Mouse (Mus musculus) intestine, embryonic 16.5 days (tissue): ENCODE measurements around the gene Pop5. TPM values are rescaled to one million over a fixed set of nuclear protein-coding genes. Genes with fewer than 3 reads are reported as not detected.

Experiments
- ATAC-seq: fragments of 200-750 bp; cut with Nextera tagmentation; 2 replicates; pipeline ENCODE4 v1.8.0; 2017; ENCODE audit warnings: moderate TSS enrichment, moderate library complexity
- H3K27ac ChIP-seq: fragments of 300-500 bp; sonication (generic); 2 replicates; pipeline ENCODE4 v1.5.1; 2014; ENCODE audit warnings: mild to moderate bottlenecking, low read length
- H3K27me3 ChIP-seq: fragments of 300-500 bp; sonication (generic); replicated peaks from 2 replicates; pipeline ENCODE4 v1.6.1; 2014; ENCODE audit warnings: low read length, control low read depth, mixed read lengths; ENCODE audit not compliant: control insufficient read depth, insufficient read depth
- H3K36me3 ChIP-seq: fragments of 300-500 bp; sonication (generic); 2 replicates; pipeline ENCODE4 v1.6.1; 2014; ENCODE audit warnings: low read length, control low read depth; ENCODE audit not compliant: control insufficient read depth, insufficient read depth
- H3K4me1 ChIP-seq: fragments of 300-500 bp; sonication (generic); 2 replicates; pipeline ENCODE4 v1.6.1; 2014; ENCODE audit warnings: low read length, control low read depth, mixed read lengths; ENCODE audit not compliant: control insufficient read depth, insufficient read depth
- H3K4me2 ChIP-seq: fragments of 300-500 bp; sonication (generic); 2 replicates; pipeline ENCODE4 v1.6.1; 2014; ENCODE audit warnings: low read depth, low read length, control low read depth
- H3K4me3 ChIP-seq: fragments of 300-500 bp; sonication (generic); 2 replicates; pipeline ENCODE4 v1.5.1; 2014; ENCODE audit warnings: mild to moderate bottlenecking, low read length
- H3K9ac ChIP-seq: fragments of 300-500 bp; sonication (generic); 2 replicates; pipeline ENCODE4 v1.6.1; 2014; ENCODE audit warnings: low read depth, low read length
- H3K9me3 ChIP-seq: fragments of 300-500 bp; sonication (generic); 2 replicates; pipeline ENCODE4 v1.6.1; 2016; ENCODE audit warnings: low read length, control low read depth; ENCODE audit not compliant: control insufficient read depth
- WGBS: fragments of 180-500 bp; shearing (Covaris S2); extraction: QIAGEN DNeasy Blood & Tissue Kit; methylation state at CpG from one replicate; pipeline ENCODE4 v1.1.7; 2014; 5-methylcytosine and 5-hydroxymethylcytosine counted together
- polyA plus RNA-seq: library from polyadenylated mRNA; unstranded; fragments of >200 nt; fragmentation: Nextera tagmentation; extraction: Ambion mirVana; gene quantifications from 2 replicates; pipeline ENCODE4 v1.2.1, GENCODE M21; 2015

The Pop5 gene
- polyA plus RNA-seq, 1 experiment from 2014 or later = 141 TPM

GRCm38 (mm10) chr5:115256909-115257546, 21.4 kb downstream of the Pop5 start:
- H3K27ac ChIP-seq = no peak overlapping the region
- peaks cover 29% of the 10 kb centered on the region for H3K36me3 ChIP-seq
- ATAC-seq = peak; percentile 53; the same call in 1 of the 2 replicates

GRCm38 (mm10) chr5:115260356-115260755, 24.7 kb downstream of the Pop5 start:
- WGBS = 85% methylated on average over 6 of the region's 6 CpGs
- no peak overlapping the region for H3K4me2 ChIP-seq
- no peaks in the 10 kb centered on the region for H3K9me3 ChIP-seq
- ATAC-seq = no peak
- H3K4me1 ChIP-seq = no peaks in the 10 kb centered on the region
- no peak overlapping the region for H3K27ac ChIP-seq
- no peak overlapping the region for H3K9ac ChIP-seq
- H3K27me3 ChIP-seq = no peaks in the 10 kb centered on the region
- H3K36me3 ChIP-seq = peaks cover 27% of the 10 kb centered on the region
- no peak overlapping the region for H3K4me3 ChIP-seq

More at GRCm38 (mm10) chr5:115256909-115257546, 21.4 kb downstream of the Pop5 start:
- WGBS = 82% methylated on average over 10 of the region's 10 CpGs
- Histone ChIP-seq H3K4me2 (no peak overlapping the region), H3K9me3 (no peaks in the 10 kb centered on the region), H3K27me3 (no peaks in the 10 kb centered on the region), H3K4me1 (no peaks in the 10 kb centered on the region), H3K4me3 (no peak overlapping the region), H3K9ac (no peak overlapping the region)

- ATAC-seq = no peak
- Histone ChIP-seq H3K4me3 (no peak overlapping the region), H3K27ac (no peak overlapping the region), H3K27me3 (no peaks in the 10 kb centered on the region), H3K4me1 (no peaks in the 10 kb centered on the region), H3K9ac (no peak overlapping the region), H3K4me2 (no peak overlapping the region), H3K36me3 (peaks cover 21% of the 10 kb centered on the region), H3K9me3 (no peaks in the 10 kb centered on the region)
- 86% methylated on average over 8 of the region's 8 CpGs for WGBS
These were observed 25.5 kb downstream of the Pop5 start for GRCm38 (mm10) chr5:115261141-115261540.

GRCm38 (mm10) chr5:115261880-115262279, 26.2 kb downstream of the Pop5 start:
- no peak for ATAC-seq
- H3K9ac ChIP-seq = no peak overlapping the region
- no peak overlapping the region for H3K4me3 ChIP-seq
- H3K27ac ChIP-seq = no peak overlapping the region
- H3K27me3 ChIP-seq = no peaks in the 10 kb centered on the region
- H3K36me3 ChIP-seq = peaks cover 15% of the 10 kb centered on the region
- WGBS = 57% methylated on average over 1 of the region's 1 CpGs
- H3K9me3 ChIP-seq = no peaks in the 10 kb centered on the region
- H3K4me2 ChIP-seq = no peak overlapping the region
- peaks cover 4% of the 10 kb centered on the region; the same call in 1 of the 2 replicates for H3K4me1 ChIP-seq

GRCm38 (mm10) chr5:115262502-115263291, 27.1 kb downstream of the Pop5 start:
- H3K9ac ChIP-seq = no peak overlapping the region
- no peak overlapping the region for H3K27ac ChIP-seq
- no peaks in the 10 kb centered on the region for H3K9me3 ChIP-seq
- H3K36me3 ChIP-seq = peaks cover 9% of the 10 kb centered on the region
- H3K27me3 ChIP-seq = no peaks in the 10 kb centered on the region
- H3K4me3 ChIP-seq = no peak overlapping the region
- no peak for ATAC-seq
- H3K4me2 ChIP-seq = no peak overlapping the region
- 90% methylated on average over 14 of the region's 14 CpGs for WGBS
- peaks cover 4% of the 10 kb centered on the region; the same call in 1 of the 2 replicates for H3K4me1 ChIP-seq

- 90% methylated on average over 5 of the region's 5 CpGs for WGBS
- Histone ChIP-seq H3K9me3 (no peaks in the 10 kb centered on the region), H3K4me3 (no peak overlapping the region), H3K36me3 (no peaks in the 10 kb centered on the region; the same call in 1 of the 2 replicates), H3K27ac (no peak overlapping the region), H3K4me2 (no peak overlapping the region), H3K27me3 (no peaks in the 10 kb centered on the region), H3K4me1 (peaks cover 34% of the 10 kb centered on the region), H3K9ac (no peak overlapping the region)
- ATAC-seq = no peak
These were observed 30.7 kb downstream of the Pop5 start for GRCm38 (mm10) chr5:115266340-115266739.

- Histone ChIP-seq H3K4me1 (peaks cover 34% of the 10 kb centered on the region), H3K4me3 (no peak overlapping the region), H3K9me3 (no peaks in the 10 kb centered on the region), H3K27ac (no peak overlapping the region), H3K36me3 (no peaks in the 10 kb centered on the region; the same call in 1 of the 2 replicates), H3K9ac (no peak overlapping the region), H3K27me3 (no peaks in the 10 kb centered on the region), H3K4me2 (no peak overlapping the region)
- ATAC-seq = peak; percentile 49; the same call in 1 of the 2 replicates
- WGBS = 76% methylated on average over 8 of the region's 8 CpGs
These were observed 31.3 kb downstream of the Pop5 start for GRCm38 (mm10) chr5:115266787-115267468.

GRCm38 (mm10) chr5:115267469-115268045, 31.9 kb downstream of the Pop5 start:
- H3K9ac ChIP-seq = no peak overlapping the region
- no peaks in the 10 kb centered on the region for H3K27me3 ChIP-seq
- no peaks in the 10 kb centered on the region for H3K9me3 ChIP-seq
- H3K4me1 ChIP-seq = peaks cover 34% of the 10 kb centered on the region
- ATAC-seq = no peak
- no peaks in the 10 kb centered on the region; the same call in 1 of the 2 replicates for H3K36me3 ChIP-seq
- H3K27ac ChIP-seq = no peak overlapping the region
- H3K4me2 ChIP-seq = no peak overlapping the region
- no peak overlapping the region for H3K4me3 ChIP-seq
- 81% methylated on average over 3 of the region's 3 CpGs for WGBS

- H3K4me2 ChIP-seq = no peak overlapping the region
- H3K27ac ChIP-seq = no peak overlapping the region
- no peaks in the 10 kb centered on the region for H3K27me3 ChIP-seq
- H3K4me1 ChIP-seq = peaks cover 36% of the 10 kb centered on the region
- H3K4me3 ChIP-seq = no peak overlapping the region
- no peak for ATAC-seq
- no peaks in the 10 kb centered on the region for H3K9me3 ChIP-seq
- no peaks in the 10 kb centered on the region; the same call in 1 of the 2 replicates for H3K36me3 ChIP-seq
- no peak overlapping the region for H3K9ac ChIP-seq
- 36% methylated on average over 3 of the region's 3 CpGs for WGBS
These were observed 32.6 kb downstream of the Pop5 start for GRCm38 (mm10) chr5:115268266-115268665.
